Comparison of ENCODE assay signal across 25 mouse cellular contexts in genomic region chr4:135011365-135011764, GRCm38 (mm10).
A peak's percentile ranks its signal among the peaks of the same experiment; 100 is the strongest.
DNase-seq lines count a peak whose midpoint lies in the region; ATAC-seq and TF ChIP-seq lines count a peak whose summit lies in the region.
"Had no signal": no experiment of that assay in that cellular context is flagged by ENCODE, and none has a peak within 500 bp of the region (broad histone marks: within the 10 kb centered on the region; RNA-seq: fewer than 3 reads in every experiment).

No protein-coding gene starts in this region.

- no peaks in the 10 kb centered on the region for H3K36me3 ChIP-seq in heart, adult 2 months (ENCODE audit: control insufficient read depth, insufficient read depth, low read length)
- no peaks in the 10 kb centered on the region for H3K36me3 ChIP-seq in heart, embryonic 12.5 days
- H3K36me3 ChIP-seq in liver, postnatal 0 days (replicated peaks; ENCODE audit: insufficient read depth, low read length): no peaks in the 10 kb centered on the region
- no peaks in the 10 kb centered on the region for H3K36me3 ChIP-seq in liver, embryonic 11.5 days (ENCODE audit: control insufficient read depth, insufficient read depth, low read length)
- H3K36me3 ChIP-seq in E14TG2a.4 (ENCODE audit: insufficient read depth, low read length): no peaks in the 10 kb centered on the region
- H3K36me3 ChIP-seq: embryonic facial prominence, embryonic 12.5 days; heart, embryonic 10.5 days; hindbrain, embryonic 12.5 days; limb, embryonic 12.5 days; lung, embryonic 15.5 days had no signal

- H3K4me1 ChIP-seq in heart, adult 2 months (ENCODE audit: control insufficient read depth, insufficient read depth, low read length): no peaks in the 10 kb centered on the region
- H3K4me1 ChIP-seq in heart, embryonic 12.5 days (replicated peaks): no peaks in the 10 kb centered on the region
- no peaks in the 10 kb centered on the region for H3K4me1 ChIP-seq in liver, postnatal 0 days (ENCODE audit: insufficient read depth)
- no peaks in the 10 kb centered on the region for H3K4me1 ChIP-seq in liver, embryonic 11.5 days (replicated peaks; ENCODE audit: control insufficient read depth, insufficient read depth, low read length)
- H3K4me1 ChIP-seq in E14TG2a.4 (replicated peaks; ENCODE audit: low read depth, low read length): peaks cover 17% of the 10 kb centered on the region
- H3K4me1 ChIP-seq: heart, embryonic 10.5 days; lung, embryonic 15.5 days had no signal

- no peak for DNase-seq in heart, adult 2 months
- no peak for DNase-seq in liver, postnatal 0 days
- DNase-seq in liver, embryonic 11.5 days (ENCODE audit: low spot score): no peak
- peak; percentile 54 for DNase-seq in ZHBTc4 (ENCODE audit: low read depth, low spot score)
- no peak for DNase-seq in frontal cortex, postnatal 36 days (ENCODE audit: low spot score in 2 of 2)
- DNase-seq: adrenal gland, postnatal 36 days; cerebellum, adult 9-10 months; gastrocnemius, postnatal 36 days; heart, postnatal 10 days; kidney, postnatal 4 days; midbrain, embryonic 14.5 days; right cerebral cortex, postnatal 14 days; thymus, postnatal 14 days had no signal

- H3K4me2 ChIP-seq in heart, embryonic 12.5 days: no peak overlapping the region
- no peak overlapping the region for H3K4me2 ChIP-seq in liver, postnatal 0 days (ENCODE audit: low read depth, low read length)
- no peak overlapping the region for H3K4me2 ChIP-seq in liver, embryonic 11.5 days
- H3K4me2 ChIP-seq: embryonic facial prominence, embryonic 12.5 days; forebrain, embryonic 13.5 days; hindbrain, embryonic 12.5 days; limb, embryonic 12.5 days; lung, embryonic 15.5 days had no signal

- H3K27ac ChIP-seq in heart, adult 2 months: no peak overlapping the region
- no peak overlapping the region for H3K27ac ChIP-seq in heart, embryonic 12.5 days (ENCODE audit: poor library complexity, severe bottlenecking)
- no peak overlapping the region for H3K27ac ChIP-seq in liver, postnatal 0 days (ENCODE audit: low read depth)
- H3K27ac ChIP-seq in liver, embryonic 11.5 days (ENCODE audit: low read depth, low read length): no peak overlapping the region
- H3K27ac ChIP-seq: embryonic facial prominence, embryonic 12.5 days; forebrain, embryonic 13.5 days; heart, embryonic 10.5 days; hindbrain, embryonic 12.5 days; limb, embryonic 12.5 days; lung, embryonic 15.5 days had no signal

- intact Hi-C loops in heart, adult 2 months (cut with DNase I): no loop called here

- no peak for ATAC-seq in heart, embryonic 12.5 days (ENCODE audit: insufficient number of reproducible peaks, low FRiP score)
- ATAC-seq in liver, postnatal 0 days: no peak
- ATAC-seq in liver, embryonic 11.5 days (replicated peaks; ENCODE audit: low FRiP score): no peak
- ATAC-seq in megakaryocyte progenitor cell, adult 5-6 weeks (replicated peaks; ENCODE audit: poor library complexity): no peak
- ATAC-seq: forebrain, embryonic 13.5 days; inflammation-experienced regulatory T-cells, adult 6 months had no signal

- no peak overlapping the region for H3K4me3 ChIP-seq in heart, adult 2 months
- no peak overlapping the region for H3K4me3 ChIP-seq in heart, embryonic 12.5 days
- no peak overlapping the region for H3K4me3 ChIP-seq in liver, postnatal 0 days (ENCODE audit: low read depth, low read length)
- H3K4me3 ChIP-seq in liver, embryonic 11.5 days (ENCODE audit: low read depth, low read length): no peak overlapping the region
- no peak overlapping the region for H3K4me3 ChIP-seq in E14TG2a.4 (replicated peaks; ENCODE audit: low read length)
- H3K4me3 ChIP-seq: embryonic facial prominence, embryonic 12.5 days; erythroblast, embryonic 14.5 days; forebrain, embryonic 13.5 days; heart, embryonic 10.5 days; hindbrain, embryonic 12.5 days; limb, embryonic 12.5 days; lung, embryonic 15.5 days; myocyte had no signal

- H3K27me3 ChIP-seq in heart, adult 2 months (ENCODE audit: control insufficient read depth, insufficient read depth, low read length): no peaks in the 10 kb centered on the region
- peaks cover 25% of the 10 kb centered on the region for H3K27me3 ChIP-seq in heart, embryonic 12.5 days (replicated peaks)
- peaks cover 19% of the 10 kb centered on the region for H3K27me3 ChIP-seq in liver, postnatal 0 days (ENCODE audit: insufficient read depth, low read length)
- peaks cover 10% of the 10 kb centered on the region for H3K27me3 ChIP-seq in liver, embryonic 11.5 days (replicated peaks; ENCODE audit: control insufficient read depth, insufficient read depth, low read length)
- H3K27me3 ChIP-seq in E14TG2a.4 (ENCODE audit: insufficient read depth, low read length): peaks cover 5% of the 10 kb centered on the region; the same call in 1 of the 2 replicates
- H3K27me3 ChIP-seq: embryonic facial prominence, embryonic 12.5 days; forebrain, embryonic 13.5 days; hindbrain, embryonic 12.5 days; limb, embryonic 12.5 days; lung, embryonic 15.5 days had no signal

- TF ChIP-seq CTCF in heart, adult 2 months (IDR thresholded peaks at IDR 0.05): 0 out of 2 replicates have a peak, but pooled peaks have one; percentile 11
- TF ChIP-seq CTCF in liver, postnatal 0 days (IDR thresholded peaks at IDR 0.05; ENCODE audit: low read depth): peak; percentile 40
- peak; percentile 86 for TF ChIP-seq CTCF in E14TG2a.4 (conservative IDR thresholded peaks at IDR 0.05; ENCODE audit: low read length)

- TF ChIP-seq POLR2A in heart, adult 2 months (IDR thresholded peaks at IDR 0.05; ENCODE audit: insufficient read depth, low read depth, low read length): no peak

- 0 out of 2 replicates have a peak, but pooled peaks cover 2% of the 10 kb centered on the region for H3K9me3 ChIP-seq in heart, embryonic 12.5 days (replicated peaks)
- H3K9me3 ChIP-seq in liver, postnatal 0 days (ENCODE audit: low read length): peaks cover 4% of the 10 kb centered on the region
- no peaks in the 10 kb centered on the region for H3K9me3 ChIP-seq in liver, embryonic 11.5 days (ENCODE audit: control insufficient read depth, low read length)
- no peaks in the 10 kb centered on the region for H3K9me3 ChIP-seq in E14TG2a.4 (ENCODE audit: low read length)
- H3K9me3 ChIP-seq: embryonic facial prominence, embryonic 12.5 days; forebrain, embryonic 13.5 days; heart, embryonic 10.5 days; hindbrain, embryonic 12.5 days; limb, embryonic 12.5 days; lung, embryonic 15.5 days had no signal

- no peaks in the 10 kb centered on the region for H3K79me2 ChIP-seq in heart, adult 2 months (replicated peaks; ENCODE audit: control insufficient read depth, insufficient read depth, low read length)

- no peak for TF ChIP-seq EP300 in heart, adult 2 months (IDR thresholded peaks at IDR 0.05; ENCODE audit: insufficient read depth, low read depth, low read length)
- TF ChIP-seq EP300 in liver, postnatal 0 days (IDR thresholded peaks at IDR 0.05; ENCODE audit: low read depth): no peak

- H3K9ac ChIP-seq in heart, adult 2 months (ENCODE audit: low read depth, low read length): no peak overlapping the region
- no peak overlapping the region for H3K9ac ChIP-seq in heart, embryonic 12.5 days
- no peak overlapping the region for H3K9ac ChIP-seq in liver, postnatal 0 days (replicated peaks)
- H3K9ac ChIP-seq in liver, embryonic 11.5 days (ENCODE audit: low read depth, low read length): no peak overlapping the region
- H3K9ac ChIP-seq: embryonic facial prominence, embryonic 12.5 days; forebrain, embryonic 13.5 days; hindbrain, embryonic 12.5 days; limb, embryonic 12.5 days; lung, embryonic 15.5 days had no signal

- 73% methylated on average over 6 of the region's 6 CpGs for WGBS in heart, adult 2 months
- 73% methylated on average over 6 of the region's 6 CpGs for whole genome bisulfite sequencing in heart, embryonic 12.5 days
- WGBS in liver, postnatal 0 days (ENCODE audit: insufficient replicate concordance): 73% methylated on average over 6 of the region's 6 CpGs
- WGBS in liver, embryonic 11.5 days: 71% methylated on average over 6 of the region's 6 CpGs

Comparison
In these comparisons a context has a peak if more than half of its experiments do, and no peak if none do; other contexts are left out.
1. CTCF ChIP-seq: peak in every context shown above with its lines; median percentile 86 in E14TG2a.4; 40 in liver, postnatal 0 days; 11 in heart, adult 2 months.